Mouse (Mus musculus) macrophage (primary cell): ENCODE results near the gene Dhx57. TPM values are rescaled to one million over a fixed set of nuclear protein-coding genes. Genes with fewer than 3 reads are reported as not detected.
"Not testable (repeated sequence)": the region's sequence is repeated elsewhere in the genome, so short reads cannot be mapped to it uniquely, and the experiment has no call there.

Experiments used
- H3K27ac ChIP-seq: fragments of 350-480 bp; formaldehyde crosslinking; 2 replicates; pipeline ENCODE4 v1.9.0; 2021
- H3K36me3 ChIP-seq: fragments of 350-480 bp; formaldehyde crosslinking; 2 replicates; pipeline ENCODE4 v1.9.0; 2021; ENCODE audit errors: inconsistent target
- H3K4me3 ChIP-seq: fragments of 350-480 bp; formaldehyde crosslinking; 2 replicates; pipeline ENCODE4 v1.9.0; 2021; ENCODE audit errors: inconsistent target
- H3K79me2 ChIP-seq: fragments of 350-480 bp; formaldehyde crosslinking; 2 replicates; pipeline ENCODE4 v1.9.0; 2021; ENCODE audit errors: inconsistent target
- WGBS: methylation state at CpG from one replicate; pipeline ENCODE4 v1.1.7; 2026; ENCODE audit warnings: inconsistent platforms; ENCODE audit not compliant: missing documents; 5-methylcytosine and 5-hydroxymethylcytosine counted together
- polyA plus RNA-seq: library from polyadenylated mRNA; stranded (reverse); fragments of 250-400 nt; gene quantifications from 3 replicates; pipeline ENCODE4 v1.2.4, GENCODE M21; 2018; ENCODE audit warnings: inconsistent platforms

The Dhx57 gene
- polyA plus RNA-seq, 1 experiment from 2014 or later: 13.2 TPM

GRCm38 (mm10) chr17:80288012-80288411 lies 2.3 kb downstream of the Dhx57 start:
- no peak overlapping the region for H3K27ac ChIP-seq
- H3K4me3 ChIP-seq: no peak overlapping the region
- H3K36me3 ChIP-seq: no peaks in the 10 kb centered on the region
- WGBS: 59% methylated on average over 6 of the region's 6 CpGs
- H3K79me2 ChIP-seq: peaks cover 33% of the 10 kb centered on the region; the same call in 1 of the 2 replicates

GRCm38 (mm10) chr17:80284446-80284845 lies 5.8 kb downstream of the Dhx57 start:
- Histone ChIP-seq H3K79me2 (peaks cover 35% of the 10 kb centered on the region; the same call in 1 of the 2 replicates), H3K27ac (no peak overlapping the region), H3K36me3 (peaks cover 16% of the 10 kb centered on the region; the same call in 1 of the 2 replicates), H3K4me3 (no peak overlapping the region)
- WGBS: 88% methylated on average over 4 of the region's 4 CpGs

- Histone ChIP-seq H3K27ac (no peak overlapping the region), H3K79me2 (peaks cover 20% of the 10 kb centered on the region; the same call in 1 of the 2 replicates), H3K36me3 (peaks cover 43% of the 10 kb centered on the region; the same call in 1 of the 2 replicates), H3K4me3 (no peak overlapping the region)
- WGBS: 94% methylated on average over 8 of the region's 8 CpGs
Measured at GRCm38 (mm10) chr17:80279340-80280070, 10.8 kb downstream of the Dhx57 start.

- peaks cover 8% of the 10 kb centered on the region; the same call in 1 of the 2 replicates for H3K79me2 ChIP-seq
- 95% methylated on average over 4 of the region's 4 CpGs for WGBS
- H3K27ac ChIP-seq: no peak overlapping the region
- no peak overlapping the region for H3K4me3 ChIP-seq
- H3K36me3 ChIP-seq: peaks cover 55% of the 10 kb centered on the region; the same call in 1 of the 2 replicates
Measured at GRCm38 (mm10) chr17:80278255-80278654, 12.0 kb downstream of the Dhx57 start.

GRCm38 (mm10) chr17:80270622-80271021 lies 19.7 kb downstream of the Dhx57 start:
- H3K27ac ChIP-seq, H3K4me3 ChIP-seq, H3K79me2 ChIP-seq: not testable (repeated sequence)
- WGBS: 96% methylated on average over 7 of the region's 7 CpGs
- peaks cover 75% of the 10 kb centered on the region for H3K36me3 ChIP-seq

- Histone ChIP-seq H3K27ac (no peak overlapping the region), H3K4me3 (no peak overlapping the region), H3K36me3 (peaks cover 75% of the 10 kb centered on the region), H3K79me2 (no peaks in the 10 kb centered on the region)
- WGBS: 93% methylated on average over 3 of the region's 3 CpGs
Measured at GRCm38 (mm10) chr17:80268151-80268550, 22.1 kb downstream of the Dhx57 start.

- 94% methylated on average over 4 of the region's 4 CpGs for WGBS
- Histone ChIP-seq H3K36me3 (peaks cover 65% of the 10 kb centered on the region), H3K79me2 (no peaks in the 10 kb centered on the region), H3K4me3 (no peak overlapping the region), H3K27ac (no peak overlapping the region)
Measured at GRCm38 (mm10) chr17:80267065-80267464, 23.2 kb downstream of the Dhx57 start.

- H3K79me2 ChIP-seq: no peaks in the 10 kb centered on the region
- no peak overlapping the region for H3K27ac ChIP-seq
- H3K4me3 ChIP-seq: no peak overlapping the region
- H3K36me3 ChIP-seq: peaks cover 76% of the 10 kb centered on the region
- 94% methylated on average over 13 of the region's 13 CpGs for WGBS
Measured at GRCm38 (mm10) chr17:80255208-80255607, 35.1 kb downstream of the Dhx57 start.

GRCm38 (mm10) chr17:80254421-80254820 lies 35.9 kb downstream of the Dhx57 start:
- WGBS: 94% methylated on average over 5 of the region's 5 CpGs
- peaks cover 76% of the 10 kb centered on the region for H3K36me3 ChIP-seq
- no peak overlapping the region for H3K4me3 ChIP-seq
- H3K79me2 ChIP-seq: no peaks in the 10 kb centered on the region
- H3K27ac ChIP-seq: no peak overlapping the region

- Histone ChIP-seq H3K4me3 (no peak overlapping the region), H3K79me2 (no peaks in the 10 kb centered on the region), H3K36me3 (peaks cover 75% of the 10 kb centered on the region), H3K27ac (peak overlapping the region; percentile 61)
- 83% methylated on average over 13 of the region's 13 CpGs for WGBS
Measured at GRCm38 (mm10) chr17:80252757-80253525, 37.3 kb downstream of the Dhx57 start.

GRCm38 (mm10) chr17:80243116-80243515 lies 47.2 kb downstream of the Dhx57 start:
- no peak overlapping the region for H3K4me3 ChIP-seq
- no peak overlapping the region for H3K27ac ChIP-seq
- peaks cover 70% of the 10 kb centered on the region for H3K36me3 ChIP-seq
- WGBS: 93% methylated on average over 13 of the region's 13 CpGs
- no peaks in the 10 kb centered on the region for H3K79me2 ChIP-seq

GRCm38 (mm10) chr17:80241594-80241993 lies 48.7 kb downstream of the Dhx57 start:
- H3K4me3 ChIP-seq: no peak overlapping the region
- no peaks in the 10 kb centered on the region for H3K79me2 ChIP-seq
- H3K27ac ChIP-seq: no peak overlapping the region
- 91% methylated on average over 9 of the region's 9 CpGs for WGBS
- peaks cover 59% of the 10 kb centered on the region for H3K36me3 ChIP-seq

- Histone ChIP-seq H3K27ac (no peak overlapping the region; the same call in 1 of the 2 replicates), H3K79me2 (no peaks in the 10 kb centered on the region), H3K36me3 (peaks cover 21% of the 10 kb centered on the region; the same call in 1 of the 2 replicates), H3K4me3 (no peak overlapping the region)
- 87% methylated on average over 4 of the region's 5 CpGs for WGBS
Measured at GRCm38 (mm10) chr17:80237475-80237874, 52.8 kb downstream of the Dhx57 start.

GRCm38 (mm10) chr17:80236805-80237204 lies 53.5 kb downstream of the Dhx57 start:
- no peaks in the 10 kb centered on the region for H3K79me2 ChIP-seq
- H3K4me3 ChIP-seq: no peak overlapping the region
- H3K27ac ChIP-seq: peak overlapping the region; percentile 49
- WGBS: 19% methylated on average over 3 of the region's 3 CpGs
- H3K36me3 ChIP-seq: peaks cover 14% of the 10 kb centered on the region; the same call in 1 of the 2 replicates

- Histone ChIP-seq H3K79me2 (no peaks in the 10 kb centered on the region), H3K4me3 (no peak overlapping the region), H3K36me3 (peaks cover 3% of the 10 kb centered on the region; the same call in 1 of the 2 replicates), H3K27ac (no peak overlapping the region)
- 92% methylated on average over 3 of the region's 3 CpGs for WGBS
Measured at GRCm38 (mm10) chr17:80235477-80235876, 54.8 kb downstream of the Dhx57 start.
